Mouse (Mus musculus) limb, embryonic 15.5 days (tissue): Measurements from ENCODE around the gene Homer2. TPM values are rescaled to one million over a fixed set of nuclear protein-coding genes. Genes with fewer than 3 reads are reported as not detected.

ENCODE experiments used
- ATAC-seq: fragments of 200-750 bp; cut with Nextera tagmentation; 2 replicates; pipeline ENCODE4 v1.8.0; 2017; ENCODE audit warnings: low read depth, moderate TSS enrichment; ENCODE audit not compliant: insufficient number of reproducible peaks, low FRiP score, low TSS enrichment
- H3K27ac ChIP-seq: fragments of 300-500 bp; sonication (generic); 2 replicates; pipeline ENCODE4 v1.5.1; 2015; ENCODE audit warnings: moderate library complexity, mild to moderate bottlenecking, inconsistent platforms
- H3K27me3 ChIP-seq: fragments of 300-500 bp; sonication (generic); 2 replicates; pipeline ENCODE4 v1.6.1; 2015; ENCODE audit warnings: inconsistent platforms
- H3K36me3 ChIP-seq: fragments of 300-500 bp; sonication (generic); 2 replicates; pipeline ENCODE4 v1.6.1; 2015; ENCODE audit warnings: inconsistent platforms
- H3K4me1 ChIP-seq: fragments of 300-500 bp; sonication (generic); 2 replicates; pipeline ENCODE4 v1.6.1; 2015; ENCODE audit warnings: inconsistent platforms
- H3K4me2 ChIP-seq: fragments of 300-500 bp; sonication (generic); 2 replicates; pipeline ENCODE4 v1.6.1; 2015; ENCODE audit warnings: mild to moderate bottlenecking, inconsistent platforms
- H3K4me3 ChIP-seq: fragments of 300-500 bp; sonication (generic); 2 replicates; pipeline ENCODE4 v1.5.1; 2015; ENCODE audit warnings: mild to moderate bottlenecking, inconsistent platforms
- H3K9ac ChIP-seq: fragments of 300-500 bp; sonication (generic); 2 replicates; pipeline ENCODE4 v1.6.1; 2015; ENCODE audit warnings: inconsistent platforms
- H3K9me3 ChIP-seq: fragments of 300-500 bp; sonication (generic); 2 replicates; pipeline ENCODE4 v1.6.1; 2016; ENCODE audit warnings: inconsistent platforms
- WGBS: fragments of 180-500 bp; shearing (Covaris S2); methylation state at CpG from one replicate; pipeline ENCODE4 v1.1.7; 2015; 5-methylcytosine and 5-hydroxymethylcytosine counted together
- polyA plus RNA-seq: library from polyadenylated mRNA; unstranded; fragments of >200 nt; fragmentation: Nextera tagmentation; extraction: Ambion mirVana; gene quantifications from 2 replicates; pipeline ENCODE4 v1.2.1, GENCODE M21; 2015

Homer2 gene
- polyA plus RNA-seq, 1 experiment from 2014 or later: 20.7 TPM

- Histone ChIP-seq H3K9me3 (no peaks in the 10 kb centered on the region), H3K27me3 (no peaks in the 10 kb centered on the region), H3K4me1 (no peaks in the 10 kb centered on the region), H3K4me3 (no peak overlapping the region), H3K4me2 (no peak overlapping the region), H3K36me3 (no peaks in the 10 kb centered on the region), H3K9ac (no peak overlapping the region), H3K27ac (no peak overlapping the region)
- ATAC-seq: no peak
- 75% methylated on average over 2 of the region's 2 CpGs for WGBS
Observed at GRCm38 (mm10) chr7:81554369-81554768, 153.0 kb downstream of the Homer2 start.

DNA sequence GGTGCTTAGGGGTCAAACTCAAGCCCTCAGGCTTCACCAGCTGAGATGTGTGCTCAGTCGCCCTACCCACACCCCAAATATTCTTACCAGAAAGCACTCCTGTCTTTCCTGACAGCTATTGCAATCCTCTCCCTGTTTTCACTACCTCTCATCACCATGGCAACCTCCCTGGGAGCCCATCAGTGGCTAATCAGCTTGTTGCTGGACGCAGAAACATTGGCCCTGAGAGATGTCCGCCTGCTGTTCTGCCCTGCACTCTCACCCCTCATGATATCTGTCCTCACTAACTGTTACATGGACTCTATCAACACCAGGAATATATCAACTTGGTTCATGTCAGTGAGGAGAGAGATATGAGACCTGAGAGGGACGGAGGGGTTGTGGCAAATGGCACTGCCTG lies 153.7 kb downstream of the Homer2 start:
- WGBS: 61% methylated on average over 4 of the region's 4 CpGs
- no peak overlapping the region for H3K27ac ChIP-seq
- no peaks in the 10 kb centered on the region for H3K9me3 ChIP-seq
- no peak for ATAC-seq
- H3K4me1 ChIP-seq: no peaks in the 10 kb centered on the region
- no peaks in the 10 kb centered on the region for H3K27me3 ChIP-seq
- no peaks in the 10 kb centered on the region for H3K36me3 ChIP-seq
- H3K4me2 ChIP-seq: no peak overlapping the region
- no peak overlapping the region for H3K4me3 ChIP-seq
- H3K9ac ChIP-seq: no peak overlapping the region

Other genes starting within 250 kb of the Homer2 start
- 0.24 TPM in 2 replicates for gene Ap3b2, start 213.6 kb downstream of the Homer2 start, polyA plus RNA-seq
- not detected in 2 replicates for gene BC048679, start 209.2 kb downstream of the Homer2 start, polyA plus RNA-seq
- 1.7 and 6.6 TPM in 2 replicates for gene Fsd2, start 140.6 kb downstream of the Homer2 start, polyA plus RNA-seq
- 4.6 TPM in 2 replicates for gene Whamm, start 136.3 kb downstream of the Homer2 start, polyA plus RNA-seq
- gene Ramac, start 55.4 kb upstream of the Homer2 start, polyA plus RNA-seq: 103 and 112 TPM in 2 replicates
- 57.0 and 64.8 TPM in 2 replicates for gene 3110040N11Rik, start 82.0 kb upstream of the Homer2 start, polyA plus RNA-seq
- 55.0 and 61.9 TPM in 2 replicates for gene Btbd1, start 121.9 kb upstream of the Homer2 start, polyA plus RNA-seq
- not detected in 2 replicates for gene Gm10160, start 148.3 kb upstream of the Homer2 start, polyA plus RNA-seq
- 16.6 and 30.3 TPM in 2 replicates for gene Tm6sf1, start 151.5 kb upstream of the Homer2 start, polyA plus RNA-seq
- gene Hdgfl3, start 226.9 kb upstream of the Homer2 start, polyA plus RNA-seq: 11.8 and 14.0 TPM in 2 replicates